Mouse (Mus musculus): Measurements from ENCODE around the gene Vmo1. TPM values are rescaled to one million over a fixed set of nuclear protein-coding genes. Genes with fewer than 3 reads are reported as not detected.

The Vmo1 gene
- polyA plus RNA-seq (2014; fragmentation: Nextera tagmentation; extraction: Ambion mirVana) = not detected in 2 replicates

DNA sequence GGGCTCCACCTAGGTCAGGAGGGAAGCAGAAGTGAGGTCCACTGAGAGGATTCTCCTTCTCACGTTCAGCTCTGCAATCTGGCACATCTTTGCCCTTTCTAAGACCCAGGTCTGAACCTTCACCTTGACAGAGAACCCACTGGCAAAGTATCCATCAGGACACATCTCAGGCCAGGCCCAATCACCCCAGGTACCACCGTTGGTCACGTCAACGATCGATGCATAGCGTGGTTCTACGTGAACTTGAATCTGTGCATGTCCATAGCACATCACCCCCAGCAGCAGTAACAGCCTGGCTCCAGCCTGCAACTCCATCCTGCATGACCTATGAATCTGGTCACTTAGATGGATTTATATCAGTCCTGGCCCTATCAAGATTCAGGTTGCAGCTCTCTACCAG, at the start of gene Vmo1:
Gene Vmo1, minus strand, starts transcription at position 329 of the 400 bp plus-strand sequence.
- Histone ChIP-seq H3K4me2 (ENCODE audit: low read length) (no peak within 1 kb of the TSS), H3K27ac (replicated peaks; ENCODE audit: low read depth, low read length) (no peak within 1 kb of the TSS), H3K4me3 (replicated peaks; ENCODE audit: low read depth, low read length) (no peak within 1 kb of the TSS), H3K27me3 (ENCODE audit: control insufficient read depth, insufficient read depth, low read length) (no peaks in the 10 kb centered on the region), H3K9me3 (ENCODE audit: control insufficient read depth, low read length) (no peaks in the 10 kb centered on the region), H3K36me3 (ENCODE audit: control insufficient read depth, insufficient read depth, low read length) (no peaks in the 10 kb centered on the region), H3K9ac (replicated peaks; ENCODE audit: low read length) (no peak within 1 kb of the TSS), H3K4me1 (ENCODE audit: control insufficient read depth, insufficient read depth, low read length) (peaks cover 6% of the 10 kb centered on the region; the same call in 1 of the 2 replicates)
- no peak for ATAC-seq (ENCODE audit: low FRiP score, low TSS enrichment)
- WGBS = 90% methylated on average over 7 of the region's 7 CpGs
- DNase-seq = no peak

DNA sequence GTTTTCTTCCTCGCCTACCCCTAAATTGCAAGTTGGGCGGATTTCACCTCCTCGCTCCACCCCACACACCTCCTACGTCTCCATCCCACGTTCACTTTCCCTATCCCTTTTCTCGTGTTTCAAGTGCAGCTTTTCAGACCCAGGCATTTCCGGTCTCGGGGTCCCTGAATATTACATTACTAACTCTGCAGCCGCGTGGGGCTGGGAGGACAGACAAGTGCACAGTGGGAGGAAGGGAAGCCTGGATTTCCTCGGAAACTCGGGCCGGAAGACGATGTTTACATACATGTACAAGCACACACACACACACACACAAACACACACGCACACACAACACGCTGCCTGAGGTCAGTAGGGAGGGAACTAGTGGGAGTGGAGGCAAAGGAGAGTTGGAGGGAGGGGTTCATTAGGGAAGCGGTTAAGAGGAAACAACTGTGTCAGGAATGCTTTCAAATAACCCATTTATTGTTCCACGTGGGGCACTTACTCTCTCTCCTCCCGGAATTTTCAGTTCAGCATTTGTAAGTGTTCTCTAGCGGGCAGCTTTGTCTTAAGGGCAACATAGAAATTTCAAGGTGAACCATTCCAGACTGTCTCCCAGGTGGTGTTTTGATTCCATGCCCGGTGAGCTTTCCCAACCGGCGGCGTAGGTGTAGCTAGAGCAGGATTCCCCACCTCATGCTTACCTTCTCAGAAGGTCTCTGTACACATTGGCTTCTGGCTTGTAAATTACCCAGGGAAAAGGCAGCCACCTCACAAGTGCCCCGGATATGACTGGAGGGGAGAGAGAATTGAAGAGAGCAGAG, 49.3 kb upstream of the Vmo1 start:
- Histone ChIP-seq H3K36me3 (ENCODE audit: control insufficient read depth, insufficient read depth, low read length) (no peaks in the 10 kb centered on the region), H3K4me1 (ENCODE audit: control insufficient read depth, insufficient read depth, low read length) (peaks cover 26% of the 10 kb centered on the region), H3K4me2 (ENCODE audit: low read length) (peak overlapping the region; percentile 88), H3K27me3 (ENCODE audit: control insufficient read depth, insufficient read depth, low read length) (no peaks in the 10 kb centered on the region), H3K9ac (replicated peaks; ENCODE audit: low read length) (peak overlapping the region; percentile 88), H3K27ac (replicated peaks; ENCODE audit: low read depth, low read length) (peak overlapping the region; percentile 84; the same call in 1 of the 2 replicates), H3K9me3 (ENCODE audit: control insufficient read depth, low read length) (no peaks in the 10 kb centered on the region), H3K4me3 (replicated peaks; ENCODE audit: low read depth, low read length) (peak overlapping the region; percentile 89)
- ATAC-seq (ENCODE audit: low FRiP score, low TSS enrichment) (no peak), DNase-seq (peak; percentile 68)
- WGBS = 3% methylated on average over 25 of the region's 25 CpGs

DNA sequence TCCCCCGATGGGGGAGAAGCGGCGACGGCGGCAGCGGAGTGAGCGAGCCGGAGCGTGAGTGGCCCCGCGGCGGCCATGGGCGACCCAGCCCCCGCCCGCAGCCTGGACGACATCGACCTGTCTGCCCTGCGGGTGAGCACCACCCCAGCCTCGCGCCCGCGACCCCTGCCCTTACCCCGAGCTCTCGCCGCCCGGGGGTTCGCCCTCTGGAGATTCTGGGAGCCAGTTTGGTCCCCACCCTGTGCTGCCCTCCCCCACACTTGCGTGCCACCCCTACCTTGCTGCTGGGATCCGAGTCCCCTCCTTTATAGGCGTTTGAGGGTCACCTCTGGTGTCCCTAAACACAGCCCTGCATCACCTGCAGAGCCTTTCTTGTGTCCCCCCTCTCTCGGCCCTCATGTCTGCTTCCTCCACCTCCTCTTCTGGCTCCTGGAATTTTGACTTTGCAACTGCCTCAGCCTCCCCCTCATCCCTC, 48.6 kb upstream of the Vmo1 start:
- no peaks in the 10 kb centered on the region for H3K27me3 ChIP-seq (ENCODE audit: control insufficient read depth, insufficient read depth, low read length)
- peaks cover 26% of the 10 kb centered on the region for H3K4me1 ChIP-seq (ENCODE audit: control insufficient read depth, insufficient read depth, low read length)
- H3K4me2 ChIP-seq (ENCODE audit: low read length) = peak overlapping the region; percentile 88
- peak overlapping the region; percentile 89 for H3K4me3 ChIP-seq (replicated peaks; ENCODE audit: low read depth, low read length)
- no peaks in the 10 kb centered on the region for H3K9me3 ChIP-seq (ENCODE audit: control insufficient read depth, low read length)
- no peaks in the 10 kb centered on the region for H3K36me3 ChIP-seq (ENCODE audit: control insufficient read depth, insufficient read depth, low read length)
- no peak for DNase-seq
- no peak; the same call in none of the 2 replicates for ATAC-seq (ENCODE audit: low FRiP score, low TSS enrichment)
- peak overlapping the region; percentile 88 for H3K9ac ChIP-seq (replicated peaks; ENCODE audit: low read length)
- H3K27ac ChIP-seq (replicated peaks; ENCODE audit: low read depth, low read length) = peak overlapping the region; percentile 84
- 1% methylated on average over 31 of the region's 31 CpGs for WGBS

DNA sequence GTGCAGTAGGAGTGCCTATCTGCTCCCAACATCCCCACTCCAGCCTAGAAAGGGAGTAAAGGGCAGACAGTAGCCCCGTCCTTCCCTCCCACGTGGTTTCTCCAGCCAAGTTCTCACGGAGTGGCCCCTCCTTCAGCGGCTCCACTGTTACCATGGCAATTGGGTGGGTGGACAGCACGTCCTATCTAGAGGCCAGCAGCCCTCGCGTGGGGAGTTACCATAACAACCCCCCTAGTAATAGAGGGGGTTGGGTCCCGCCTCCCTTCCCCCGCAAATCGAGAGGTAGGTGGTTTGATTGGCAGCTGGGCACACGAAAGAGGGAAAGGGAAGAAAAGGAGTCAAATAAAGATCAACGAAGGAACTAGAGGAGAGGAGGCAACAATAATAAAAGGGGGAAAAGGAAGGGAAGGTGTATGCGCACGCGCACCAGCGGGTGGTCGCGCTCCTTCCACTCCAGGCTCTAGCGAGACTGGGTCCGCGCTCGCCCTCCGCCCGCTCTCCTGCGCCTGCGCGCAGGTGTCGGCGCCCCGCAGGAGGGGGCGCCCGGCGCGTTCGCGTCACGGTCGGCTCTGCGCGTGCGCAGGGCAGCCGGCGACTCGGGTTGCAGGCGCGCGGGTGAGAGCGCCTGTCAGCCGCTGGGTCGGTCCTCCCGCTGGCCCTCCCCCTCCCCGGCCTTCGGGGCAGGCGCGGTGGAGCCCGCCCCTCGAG, 48.0 kb upstream of the Vmo1 start, which contains the start of gene Mink1:
Gene Mink1, plus strand, starts transcription at position 595 of the 708 bp plus-strand sequence.
- H3K4me3 ChIP-seq (replicated peaks; ENCODE audit: low read depth, low read length) = peak within 1 kb of the TSS; percentile 89
- WGBS = under 1% methylated on average over 46 of the region's 57 CpGs
- no peaks in the 10 kb centered on the region for H3K27me3 ChIP-seq (ENCODE audit: control insufficient read depth, insufficient read depth, low read length)
- H3K36me3 ChIP-seq (ENCODE audit: control insufficient read depth, insufficient read depth, low read length) = no peaks in the 10 kb centered on the region
- DNase-seq (peak; percentile 98), ATAC-seq (ENCODE audit: low FRiP score, low TSS enrichment) (peak; percentile 93)
- H3K4me2 ChIP-seq (ENCODE audit: low read length) = peak within 1 kb of the TSS; percentile 88
- peak within 1 kb of the TSS; percentile 88 for H3K9ac ChIP-seq (replicated peaks; ENCODE audit: low read length)
- peaks cover 26% of the 10 kb centered on the region for H3K4me1 ChIP-seq (ENCODE audit: control insufficient read depth, insufficient read depth, low read length)
- H3K27ac ChIP-seq (replicated peaks; ENCODE audit: low read depth, low read length) = peak within 1 kb of the TSS; percentile 84
- H3K9me3 ChIP-seq (ENCODE audit: control insufficient read depth, low read length) = no peaks in the 10 kb centered on the region

DNA sequence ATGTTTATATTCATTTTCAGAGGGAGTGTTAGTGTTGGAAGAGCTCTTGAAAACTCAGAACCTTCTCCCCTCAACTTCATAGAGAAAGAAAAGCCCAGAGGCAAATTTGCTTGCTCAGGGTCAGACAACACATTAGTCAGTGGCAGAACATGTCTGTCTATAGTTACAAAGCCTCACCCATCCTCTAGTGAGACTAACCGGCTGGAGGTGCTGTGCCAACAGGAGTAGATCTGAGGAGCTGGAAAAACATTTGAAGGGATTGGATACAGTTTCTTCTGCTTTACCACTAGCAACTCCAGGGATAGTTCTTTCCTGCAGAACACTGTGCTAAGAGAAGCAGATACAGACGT, 47.5 kb upstream of the Vmo1 start:
- WGBS = 0% methylated on average over 2 of the region's 2 CpGs
- H3K9me3 ChIP-seq (ENCODE audit: control insufficient read depth, low read length) = no peaks in the 10 kb centered on the region
- H3K4me2 ChIP-seq (ENCODE audit: low read length) = peak overlapping the region; percentile 88
- peak overlapping the region; percentile 89 for H3K4me3 ChIP-seq (replicated peaks; ENCODE audit: low read depth, low read length)
- H3K27ac ChIP-seq (replicated peaks; ENCODE audit: low read depth, low read length) = peak overlapping the region; percentile 84
- H3K27me3 ChIP-seq (ENCODE audit: control insufficient read depth, insufficient read depth, low read length) = no peaks in the 10 kb centered on the region
- H3K9ac ChIP-seq (replicated peaks; ENCODE audit: low read length) = peak overlapping the region; percentile 88; the same call in 1 of the 2 replicates
- no peaks in the 10 kb centered on the region for H3K36me3 ChIP-seq (ENCODE audit: control insufficient read depth, insufficient read depth, low read length)
- H3K4me1 ChIP-seq (ENCODE audit: control insufficient read depth, insufficient read depth, low read length) = peaks cover 26% of the 10 kb centered on the region
- DNase-seq (no peak), ATAC-seq (ENCODE audit: low FRiP score, low TSS enrichment) (no peak)

DNA sequence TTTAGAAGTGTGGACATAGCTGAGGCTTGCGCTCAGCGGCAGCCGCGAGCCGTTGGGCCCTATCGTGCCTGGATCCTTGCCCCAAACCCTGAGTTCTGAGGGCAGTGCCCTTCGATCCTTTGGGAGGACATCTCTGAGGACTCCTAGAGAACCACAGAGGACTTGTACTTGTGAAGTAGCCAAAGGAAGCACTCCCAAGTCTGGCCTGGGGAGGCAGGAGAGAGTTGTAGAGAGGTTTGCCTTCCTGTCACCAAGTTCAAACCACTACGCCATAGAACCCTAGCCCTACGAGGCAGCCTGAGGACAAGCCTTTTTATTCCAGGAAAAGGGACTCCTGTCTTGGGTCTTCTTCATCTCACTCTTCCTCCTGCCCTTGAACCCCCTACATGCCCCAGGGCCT, 43.1 kb upstream of the Vmo1 start:
- 91% methylated on average over 9 of the region's 9 CpGs for WGBS
- Histone ChIP-seq H3K4me2 (ENCODE audit: low read length) (no peak overlapping the region), H3K4me1 (ENCODE audit: control insufficient read depth, insufficient read depth, low read length) (peaks cover 7% of the 10 kb centered on the region; the same call in 1 of the 2 replicates), H3K9me3 (ENCODE audit: control insufficient read depth, low read length) (no peaks in the 10 kb centered on the region), H3K9ac (replicated peaks; ENCODE audit: low read length) (no peak overlapping the region), H3K36me3 (ENCODE audit: control insufficient read depth, insufficient read depth, low read length) (no peaks in the 10 kb centered on the region), H3K27ac (replicated peaks; ENCODE audit: low read depth, low read length) (no peak overlapping the region), H3K4me3 (replicated peaks; ENCODE audit: low read depth, low read length) (no peak overlapping the region), H3K27me3 (ENCODE audit: control insufficient read depth, insufficient read depth, low read length) (no peaks in the 10 kb centered on the region)
- DNase-seq (no peak), ATAC-seq (ENCODE audit: low FRiP score, low TSS enrichment) (no peak)

DNA sequence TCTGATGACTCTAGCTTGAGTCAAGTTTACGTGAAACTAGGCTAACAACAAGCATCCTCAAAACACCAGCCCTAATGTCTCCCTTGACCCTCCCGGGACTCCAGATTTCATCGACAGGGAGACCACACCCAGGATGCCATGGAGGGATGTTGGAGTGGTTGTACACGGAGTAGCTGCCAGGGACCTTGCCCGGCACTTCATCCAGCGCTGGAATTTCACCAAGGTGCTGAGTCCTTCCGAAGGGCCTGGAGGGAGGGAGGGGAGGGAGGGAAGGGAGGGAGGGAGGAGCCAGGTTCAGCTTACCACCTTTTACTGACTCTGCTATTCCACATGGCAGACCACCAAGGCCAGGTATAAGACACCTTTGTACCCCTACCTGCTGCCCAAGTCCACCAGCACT, 39.5 kb upstream of the Vmo1 start:
- Histone ChIP-seq H3K9me3 (ENCODE audit: control insufficient read depth, low read length) (no peaks in the 10 kb centered on the region), H3K27ac (replicated peaks; ENCODE audit: low read depth, low read length) (no peak overlapping the region), H3K9ac (replicated peaks; ENCODE audit: low read length) (no peak overlapping the region), H3K4me1 (ENCODE audit: control insufficient read depth, insufficient read depth, low read length) (no peaks in the 10 kb centered on the region), H3K36me3 (ENCODE audit: control insufficient read depth, insufficient read depth, low read length) (no peaks in the 10 kb centered on the region), H3K4me3 (replicated peaks; ENCODE audit: low read depth, low read length) (no peak overlapping the region), H3K27me3 (ENCODE audit: control insufficient read depth, insufficient read depth, low read length) (no peaks in the 10 kb centered on the region), H3K4me2 (ENCODE audit: low read length) (no peak overlapping the region)
- 46% methylated on average over 7 of the region's 7 CpGs for WGBS
- ATAC-seq (ENCODE audit: low FRiP score, low TSS enrichment) (no peak), DNase-seq (no peak)

DNA sequence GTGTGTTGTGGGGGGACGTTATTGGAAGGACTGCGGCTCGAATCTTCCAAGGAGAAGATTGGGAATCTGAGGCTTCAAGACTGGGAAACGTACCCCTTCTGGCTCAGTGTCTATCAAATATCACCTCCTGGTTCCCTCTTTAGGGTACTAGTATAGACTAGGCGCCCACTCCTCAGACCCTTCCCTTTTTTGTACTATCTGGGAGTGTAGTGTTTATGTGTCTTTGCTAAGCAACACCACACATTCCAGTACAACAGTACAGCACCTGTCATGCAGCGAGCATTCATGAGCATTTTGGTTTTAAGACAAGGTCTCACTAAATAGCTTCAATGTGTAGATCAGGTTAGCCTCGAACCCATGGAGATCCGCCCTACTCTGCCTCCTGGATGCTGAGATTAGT, 37.1 kb upstream of the Vmo1 start:
- WGBS = 87% methylated on average over 8 of the region's 8 CpGs
- no peak overlapping the region for H3K9ac ChIP-seq (replicated peaks; ENCODE audit: low read length)

More for the DNA sequence above, 37.1 kb upstream of the Vmo1 start:
- H3K4me1 ChIP-seq (ENCODE audit: control insufficient read depth, insufficient read depth, low read length) = no peaks in the 10 kb centered on the region
- H3K27me3 ChIP-seq (ENCODE audit: control insufficient read depth, insufficient read depth, low read length) = no peaks in the 10 kb centered on the region
- no peak overlapping the region for H3K4me2 ChIP-seq (ENCODE audit: low read length)
- ATAC-seq (ENCODE audit: low FRiP score, low TSS enrichment) = no peak
- H3K4me3 ChIP-seq (replicated peaks; ENCODE audit: low read depth, low read length) = no peak overlapping the region
- no peak for DNase-seq
- no peaks in the 10 kb centered on the region for H3K9me3 ChIP-seq (ENCODE audit: control insufficient read depth, low read length)
- no peaks in the 10 kb centered on the region for H3K36me3 ChIP-seq (ENCODE audit: control insufficient read depth, insufficient read depth, low read length)
- H3K27ac ChIP-seq (replicated peaks; ENCODE audit: low read depth, low read length) = no peak overlapping the region

All from midbrain, embryonic 14.5 days (tissue).